ENCODE assay signal across 10 mouse cellular contexts in the genomic region with DNA sequence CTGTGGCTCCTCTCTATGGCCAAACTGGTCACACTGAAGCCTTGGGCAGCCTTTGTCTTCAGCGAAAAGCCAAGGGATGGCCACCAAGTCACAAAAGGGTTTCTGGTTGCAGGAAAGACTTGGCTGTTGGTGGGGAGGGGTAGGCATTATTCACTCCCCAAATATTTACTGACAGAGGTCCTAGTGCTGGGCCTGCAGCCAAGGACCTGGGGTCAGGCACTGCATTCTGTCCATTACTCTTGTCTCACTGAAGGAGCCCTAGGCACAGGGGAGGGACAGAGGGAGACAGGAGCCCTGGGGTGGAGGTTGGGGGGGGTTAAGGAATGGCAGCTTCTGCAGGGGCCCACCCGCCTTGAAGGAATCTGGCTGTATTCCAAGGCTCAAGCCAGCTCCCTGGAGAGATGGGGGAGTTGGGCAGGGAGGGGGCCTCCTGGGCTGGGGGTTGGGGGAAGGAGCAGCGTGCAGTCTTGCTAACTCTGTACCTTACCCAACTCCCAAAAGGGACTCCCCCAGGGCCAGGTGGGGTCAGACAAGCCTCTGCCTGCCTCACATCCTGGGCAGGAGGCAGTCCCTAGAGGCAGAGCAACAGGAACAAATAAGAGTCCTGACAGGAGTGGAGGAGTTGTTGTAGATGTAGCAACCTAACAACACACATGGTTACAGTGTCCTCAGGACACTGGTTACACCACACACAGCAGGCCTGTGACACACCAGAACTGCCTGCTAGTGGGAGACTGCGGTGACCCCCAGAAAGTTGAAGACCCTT. TPM values are rescaled to one million over a fixed set of nuclear protein-coding genes. Genes with fewer than 3 reads are reported as not detected.
DNase-seq lines count a peak whose midpoint lies in the region; ATAC-seq and TF ChIP-seq lines count a peak whose summit lies in the region.
"Had no signal": no experiment of that assay in that cellular context is flagged by ENCODE, and none has a peak within 500 bp of the region (broad histone marks: within the 10 kb centered on the region; RNA-seq: fewer than 3 reads in every experiment).

No protein-coding gene starts in this region.

- H3K36me3 ChIP-seq in heart, postnatal 0 days (replicated peaks; ENCODE audit: control insufficient read depth, insufficient read depth, low read length), result no peaks in the 10 kb centered on the region
- H3K36me3 ChIP-seq in liver, embryonic 11.5 days (ENCODE audit: control insufficient read depth, insufficient read depth, low read length), result no peaks in the 10 kb centered on the region
- H3K36me3 ChIP-seq: neural tube, embryonic 12.5 days had no signal

- no peak overlapping the region for H3K9ac ChIP-seq in heart, postnatal 0 days (replicated peaks; ENCODE audit: low read depth, low read length)
- no peak overlapping the region for H3K9ac ChIP-seq in liver, embryonic 11.5 days (ENCODE audit: low read depth, low read length)
- H3K9ac ChIP-seq: neural tube, embryonic 12.5 days had no signal

- CTCF ChIA-PET in Patski (lab: Charles Lee), result interaction anchor here (0.6 to 1.4 kb wide), 5 partner anchors 8 to 26 kb away, joined by 3 to 5 read pairs (median 3); no protein-coding TSS in a partner anchor

- whole genome bisulfite sequencing in heart, postnatal 0 days, result 49% methylated on average over 4 of the region's 4 CpGs
- 62% methylated on average over 4 of the region's 4 CpGs for WGBS in liver, embryonic 11.5 days

- intact Hi-C loops in heart, postnatal 36 days (cut with DNase I), result no loop called here

- POLR2A ChIA-PET in Patski (lab: Charles Lee), result interaction anchor here (0.8 to 1.4 kb wide), 5 partner anchors 10 to 27 kb away, joined by 3 to 7 read pairs (median 4); no protein-coding TSS in a partner anchor

- no peak overlapping the region for H3K27ac ChIP-seq in heart, postnatal 0 days (ENCODE audit: low read depth)
- peak overlapping the region; percentile 55; the same call in 1 of the 2 replicates for H3K27ac ChIP-seq in liver, embryonic 11.5 days (ENCODE audit: low read depth, low read length)
- H3K27ac ChIP-seq: neural tube, embryonic 12.5 days had no signal

- no peak for TF ChIP-seq CTCF in heart, postnatal 0 days (IDR thresholded peaks at IDR 0.05; ENCODE audit: low read depth)
- no peak for TF ChIP-seq CTCF in Patski (IDR thresholded peaks at IDR 0.05)

- H3K27me3 ChIP-seq in heart, postnatal 0 days (ENCODE audit: control insufficient read depth, insufficient read depth, low read length), result no peaks in the 10 kb centered on the region
- H3K27me3 ChIP-seq in Patski, result no peaks in the 10 kb centered on the region
- peaks cover 9% of the 10 kb centered on the region; the same call in 1 of the 2 replicates for H3K27me3 ChIP-seq in liver, embryonic 11.5 days (replicated peaks; ENCODE audit: control insufficient read depth, insufficient read depth, low read length)
- H3K27me3 ChIP-seq: neural tube, embryonic 12.5 days had no signal

- no peak for TF ChIP-seq EP300 in heart, postnatal 0 days (IDR thresholded peaks at IDR 0.05; ENCODE audit: low read depth)

- H3K9me3 ChIP-seq in heart, postnatal 0 days (replicated peaks; ENCODE audit: control insufficient read depth, low read length), result no peaks in the 10 kb centered on the region
- H3K9me3 ChIP-seq in liver, embryonic 11.5 days (ENCODE audit: control insufficient read depth, low read length), result no peaks in the 10 kb centered on the region
- H3K9me3 ChIP-seq: neural tube, embryonic 12.5 days had no signal

- no peak overlapping the region for H3K4me2 ChIP-seq in heart, postnatal 0 days (ENCODE audit: low read depth, low read length)
- no peak overlapping the region for H3K4me2 ChIP-seq in liver, embryonic 11.5 days
- H3K4me2 ChIP-seq: neural tube, embryonic 12.5 days had no signal

- H3K4me1 ChIP-seq in heart, postnatal 0 days (ENCODE audit: control insufficient read depth, insufficient read depth), result peaks cover 10% of the 10 kb centered on the region
- H3K4me1 ChIP-seq in liver, embryonic 11.5 days (replicated peaks; ENCODE audit: control insufficient read depth, insufficient read depth, low read length), result peaks cover 9% of the 10 kb centered on the region; the same call in 1 of the 2 replicates

- in situ Hi-C loops in Patski (cut with MboI; ENCODE audit: low pct_unique_long_range_greater_than_20kb), result loop anchor here (25.0 kb wide), 1 partner anchor 1166 kb away; a partner anchor contains a TSS

- no peak for DNase-seq in heart, postnatal 0 days (ENCODE audit: low spot score)
- no peak for DNase-seq in heart, postnatal 36 days
- DNase-seq in 3134 (ENCODE audit: extremely low read depth, insufficient read length, low spot score), result peak; percentile 87
- DNase-seq in Patski (ENCODE audit: low read depth, low spot score), result no peak
- DNase-seq in liver, embryonic 11.5 days (ENCODE audit: low spot score), result no peak
- no peak for DNase-seq in testis, postnatal 10 days (ENCODE audit: low spot score)

- peak; percentile 30; the same call in 1 of the 2 replicates for ATAC-seq in heart, postnatal 0 days (ENCODE audit: insufficient read depth, low read depth)
- peak; percentile 74 for ATAC-seq in Patski
- ATAC-seq in liver, embryonic 11.5 days (replicated peaks; ENCODE audit: low FRiP score), result no peak; the same call in 1 of the 2 replicates
- no peak for ATAC-seq in activated CD4-positive, CD25-positive, alpha-beta regulatory T cell, adult 4 months

- no peak overlapping the region for H3K4me3 ChIP-seq in heart, postnatal 0 days (ENCODE audit: low read depth, low read length)
- H3K4me3 ChIP-seq in liver, embryonic 11.5 days (ENCODE audit: low read depth, low read length), result no peak overlapping the region
- H3K4me3 ChIP-seq: neural tube, embryonic 12.5 days had no signal

RNA-seq across cellular contexts. Expression of a gene that starts 20.2 kb away (rescaled TPM):
- 12.2 and 47.8 TPM in 2 replicates for total RNA-seq in heart, postnatal 0 days (2014; rRNA removed; ENCODE audit: low replicate concordance)
- polyA plus RNA-seq in heart, postnatal 0 days (2015; fragmentation: Nextera tagmentation; extraction: Ambion mirVana), result 6.6 and 7.2 TPM in 2 replicates
- 10 to 100 TPM; 11.2 to 11.4 TPM for total RNA-seq in heart, postnatal 36 days (2021)
- 355 TPM for polyA plus RNA-seq in Patski (2021)
- 4.0 and 4.6 TPM in 2 replicates for polyA plus RNA-seq in liver, embryonic 11.5 days (2014; fragmentation: Nextera tagmentation; extraction: Ambion mirVana)
- polyA plus RNA-seq in activated CD4-positive, CD25-positive, alpha-beta regulatory T cell, adult 4 months (2017; shearing (Covaris generic)), result under 1 TPM; 0.56 to 0.64 TPM

RNA-seq across cellular contexts. Expression of a gene that starts 23.1 kb away (rescaled TPM):
- total RNA-seq in heart, postnatal 0 days (2014; rRNA removed; ENCODE audit: low replicate concordance), result not detected in 2 replicates
- not detected in 2 replicates for polyA plus RNA-seq in heart, postnatal 0 days (2015; fragmentation: Nextera tagmentation; extraction: Ambion mirVana)
- total RNA-seq in heart, postnatal 36 days (2021), result not detected
- not detected for polyA plus RNA-seq in Patski (2021)
- polyA plus RNA-seq in liver, embryonic 11.5 days (2014; fragmentation: Nextera tagmentation; extraction: Ambion mirVana), result 0.63 and 0.68 TPM in 2 replicates
- not detected for polyA plus RNA-seq in activated CD4-positive, CD25-positive, alpha-beta regulatory T cell, adult 4 months (2017; shearing (Covaris generic))
- total RNA-seq: left cerebral cortex, postnatal 25 days had no signal

RNA-seq across cellular contexts. Expression of a gene that starts 49.3 kb away (rescaled TPM):
- total RNA-seq in heart, postnatal 0 days (2014; rRNA removed; ENCODE audit: low replicate concordance), result 0.31 TPM in 1 of 2 replicates, not detected in the other
- 0.05 and 0.11 TPM in 2 replicates for polyA plus RNA-seq in heart, postnatal 0 days (2015; fragmentation: Nextera tagmentation; extraction: Ambion mirVana)
- not detected for total RNA-seq in heart, postnatal 36 days (2021)
- polyA plus RNA-seq in Patski (2021), result 1.3 TPM
- polyA plus RNA-seq in liver, embryonic 11.5 days (2014; fragmentation: Nextera tagmentation; extraction: Ambion mirVana), result 0.19 and 0.40 TPM in 2 replicates
- polyA plus RNA-seq in activated CD4-positive, CD25-positive, alpha-beta regulatory T cell, adult 4 months (2017; shearing (Covaris generic)), result not detected
- total RNA-seq: left cerebral cortex, postnatal 25 days had no signal
- polyA plus RNA-seq: hindbrain, embryonic 11.5 days had no signal

RNA-seq across cellular contexts. Expression of a gene that starts 55.6 kb away (rescaled TPM):
- 121 and 168 TPM in 2 replicates for total RNA-seq in heart, postnatal 0 days (2014; rRNA removed; ENCODE audit: low replicate concordance)
- polyA plus RNA-seq in heart, postnatal 0 days (2015; fragmentation: Nextera tagmentation; extraction: Ambion mirVana), result 179 and 186 TPM in 2 replicates
- 100 to 1,000 TPM; 439 to 481 TPM for total RNA-seq in heart, postnatal 36 days (2021)
- polyA plus RNA-seq in Patski (2021), result 61.5 TPM
- polyA plus RNA-seq in liver, embryonic 11.5 days (2014; fragmentation: Nextera tagmentation; extraction: Ambion mirVana), result 14.9 and 15.2 TPM in 2 replicates
- polyA plus RNA-seq in activated CD4-positive, CD25-positive, alpha-beta regulatory T cell, adult 4 months (2017; shearing (Covaris generic)), result 1 to 10 TPM; 2.9 to 5.6 TPM

Comparison
In these comparisons a context has a peak if more than half of its experiments do, and no peak if none do; other contexts are left out.
1. ATAC-seq: peak in heart, postnatal 0 days (single experiment) and Patski (single experiment); none in liver, embryonic 11.5 days (single experiment) and activated CD4-positive, CD25-positive, alpha-beta regulatory T cell, adult 4 months (single experiment).
2. RNA of a gene that starts 20.2 kb away (polyA plus RNA-seq): 355 TPM in Patski (single experiment); 6.6 to 7.2 TPM in heart, postnatal 0 days, 4.0 to 4.6 TPM in liver, embryonic 11.5 days and 0.56 to 0.64 TPM in activated CD4-positive, CD25-positive, alpha-beta regulatory T cell, adult 4 months; every median in the first group is over 10 times any median in the second.